Mouse (Mus musculus): ENCODE measurements around the gene Tubb3. TPM values are rescaled to one million over a fixed set of nuclear protein-coding genes. Genes with fewer than 3 reads are reported as not detected.

The Tubb3 gene
- polyA plus RNA-seq (2015; fragmentation: Nextera tagmentation; extraction: Ambion mirVana): 93.9 and 334 TPM in 2 replicates

DNA sequence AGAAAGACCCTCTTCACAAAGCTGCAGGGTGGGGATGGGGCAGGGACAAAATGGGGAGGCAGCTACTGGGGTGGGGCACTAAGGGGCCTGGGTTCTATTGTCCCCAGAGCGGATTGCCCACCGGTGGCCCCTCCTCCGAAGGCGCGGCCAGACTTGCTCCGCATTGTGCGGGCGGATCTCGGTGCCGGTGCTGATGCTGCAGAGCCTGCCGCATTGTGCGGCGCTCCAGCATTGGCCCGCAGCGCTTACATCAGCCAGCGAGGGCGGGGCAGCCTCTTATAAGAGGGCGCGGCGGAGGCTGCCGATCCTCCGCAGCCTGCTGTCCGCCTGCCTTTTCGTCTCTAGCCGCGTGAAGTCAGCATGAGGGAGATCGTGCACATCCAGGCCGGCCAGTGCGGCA lies at the start of gene Tubb3:
TSS of gene Tubb3 (plus strand) at position 179 of the 400 bp plus-strand sequence.

DNA sequence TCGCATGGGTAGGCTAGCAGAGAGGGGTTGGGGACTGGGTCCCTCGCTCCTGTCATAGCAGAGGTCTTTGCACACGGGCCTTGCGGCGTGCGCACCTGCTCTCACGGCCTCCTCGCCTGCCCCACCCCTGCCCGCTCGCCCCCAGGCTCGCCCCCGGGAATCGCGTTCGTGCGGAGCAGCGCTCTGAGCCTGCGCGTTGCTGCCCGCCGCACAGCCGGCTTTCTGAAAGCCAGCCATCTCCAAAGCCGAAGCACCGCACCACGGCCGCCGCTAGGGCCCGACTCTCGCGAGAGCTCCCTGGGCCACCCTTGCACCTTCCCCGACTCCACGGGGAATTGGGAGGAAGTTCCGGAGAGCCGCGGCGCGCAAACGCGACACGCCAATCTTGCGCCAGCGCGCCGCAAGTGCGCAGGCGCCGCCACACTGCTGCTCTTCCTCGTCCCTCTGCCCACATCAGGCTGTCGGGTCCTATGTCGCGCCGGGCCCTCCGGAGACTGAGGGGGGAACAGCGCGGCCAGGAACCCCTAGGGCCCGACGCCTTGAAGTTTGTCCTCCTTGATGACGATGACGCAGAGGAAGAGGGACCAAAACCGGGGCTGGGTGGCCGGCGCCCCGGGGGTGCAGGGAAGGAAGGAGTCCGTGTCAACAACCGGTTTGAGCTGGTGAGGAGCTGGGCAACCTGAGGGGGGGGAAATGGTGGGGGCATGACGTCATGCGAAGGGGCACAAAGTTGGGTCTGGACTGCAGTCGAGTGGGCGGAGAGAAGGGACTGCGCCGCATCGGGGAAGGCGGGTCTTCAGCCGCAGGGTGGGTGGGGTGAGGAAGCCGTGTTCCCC lies 37.6 kb upstream of the Tubb3 start, which contains the start of gene Tcf25:
TSS of gene Tcf25 (plus strand) at position 351 of the 836 bp plus-strand sequence.

DNA sequence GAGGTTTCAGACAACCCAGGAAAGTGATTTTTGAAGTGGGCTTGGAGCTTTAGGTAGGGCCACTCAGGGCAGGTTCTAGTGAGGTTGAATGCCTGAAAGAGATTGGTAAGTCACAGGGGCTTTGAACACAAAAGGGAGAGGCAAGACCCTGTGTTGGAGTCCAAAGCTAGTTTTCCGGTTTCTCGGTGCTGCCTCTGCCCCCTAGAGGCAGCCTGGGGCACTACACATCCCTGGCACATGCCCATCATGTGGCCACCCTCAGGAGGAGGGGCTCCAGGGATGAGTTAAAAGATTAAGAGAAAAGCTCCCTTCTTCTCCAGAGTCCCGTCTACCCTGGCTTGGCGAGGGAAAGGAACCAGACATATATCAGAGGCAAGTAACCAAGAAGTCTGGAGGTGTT lies 4.4 kb upstream of the Tubb3 start, which contains the start of gene Mc1r:
TSS of gene Mc1r (plus strand) at position 322 of the 400 bp plus-strand sequence.

DNA sequence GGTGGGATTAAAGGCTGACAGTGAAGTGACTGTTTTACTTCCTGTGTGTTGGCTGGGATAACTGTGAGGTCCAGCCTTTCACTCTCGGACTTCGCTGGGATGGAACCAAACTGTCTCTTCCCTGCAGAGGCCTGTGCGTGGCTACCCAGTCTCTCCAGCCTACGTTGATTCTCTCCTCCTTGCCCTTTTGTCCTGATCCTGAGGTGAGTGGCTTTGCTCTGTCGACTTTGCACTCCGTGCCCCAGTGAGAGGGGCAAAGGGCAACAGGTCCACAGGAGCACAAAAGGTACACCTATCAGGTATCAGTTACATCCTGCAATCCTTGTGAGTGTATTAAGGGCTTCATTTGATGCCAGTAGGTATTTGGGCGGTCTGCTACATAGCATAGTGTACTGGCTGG lies 12.2 kb downstream of the Tubb3 start, which contains the start of gene Def8:
TSS of gene Def8 (plus strand) at position 87 of the 400 bp plus-strand sequence.

Other genes with a start within 250 kb of the Tubb3 start
- gene Dpep1, start 225.2 kb upstream of the Tubb3 start, polyA plus RNA-seq (2015; fragmentation: Nextera tagmentation; extraction: Ambion mirVana): 39.7 and 90.2 TPM in 2 replicates
- gene Chmp1a, start 198.7 kb upstream of the Tubb3 start, polyA plus RNA-seq (2015; fragmentation: Nextera tagmentation; extraction: Ambion mirVana): 135 and 154 TPM in 2 replicates
- 4.3 and 5.1 TPM in 2 replicates for gene Spata33, start 198.6 kb upstream of the Tubb3 start, polyA plus RNA-seq (2015; fragmentation: Nextera tagmentation; extraction: Ambion mirVana)
- gene Cdk10, start 186.6 kb upstream of the Tubb3 start, polyA plus RNA-seq (2015; fragmentation: Nextera tagmentation; extraction: Ambion mirVana): 27.2 and 30.8 TPM in 2 replicates
- gene Spata2l, start 175.2 kb upstream of the Tubb3 start, polyA plus RNA-seq (2015; fragmentation: Nextera tagmentation; extraction: Ambion mirVana): 3.3 and 8.4 TPM in 2 replicates
- 11.6 and 13.3 TPM in 2 replicates for gene Zfp276, start 157.2 kb upstream of the Tubb3 start, polyA plus RNA-seq (2015; fragmentation: Nextera tagmentation; extraction: Ambion mirVana)
- 17.0 and 18.7 TPM in 2 replicates for gene Vps9d1, start 157.1 kb upstream of the Tubb3 start, polyA plus RNA-seq (2015; fragmentation: Nextera tagmentation; extraction: Ambion mirVana)
- 5.5 and 11.5 TPM in 2 replicates for gene Fanca, start 92.8 kb upstream of the Tubb3 start, polyA plus RNA-seq (2015; fragmentation: Nextera tagmentation; extraction: Ambion mirVana)
- gene Spire2, start 78.7 kb upstream of the Tubb3 start, polyA plus RNA-seq (2015; fragmentation: Nextera tagmentation; extraction: Ambion mirVana): 4.2 and 6.7 TPM in 2 replicates
- 127 and 188 TPM in 2 replicates for gene Tcf25, start 37.7 kb upstream of the Tubb3 start, polyA plus RNA-seq (2015; fragmentation: Nextera tagmentation; extraction: Ambion mirVana)
- 0.05 TPM in 1 of 2 replicates, not detected in the other for gene Mc1r, start 4.3 kb upstream of the Tubb3 start, polyA plus RNA-seq (2015; fragmentation: Nextera tagmentation; extraction: Ambion mirVana)
- 21.8 and 22.2 TPM in 2 replicates for gene Def8, start 12.1 kb downstream of the Tubb3 start, polyA plus RNA-seq (2015; fragmentation: Nextera tagmentation; extraction: Ambion mirVana)
- 22.6 and 45.2 TPM in 2 replicates for gene Afg3l1, start 66.5 kb downstream of the Tubb3 start, polyA plus RNA-seq (2015; fragmentation: Nextera tagmentation; extraction: Ambion mirVana)
- 2.8 and 7.5 TPM in 2 replicates for gene Dbndd1, start 104.0 kb downstream of the Tubb3 start, polyA plus RNA-seq (2015; fragmentation: Nextera tagmentation; extraction: Ambion mirVana)
- 12.5 and 17.9 TPM in 2 replicates for gene Gas8, start 107.4 kb downstream of the Tubb3 start, polyA plus RNA-seq (2015; fragmentation: Nextera tagmentation; extraction: Ambion mirVana)
- 6.7 and 10.9 TPM in 2 replicates for gene Rhou, start 242.5 kb downstream of the Tubb3 start, polyA plus RNA-seq (2015; fragmentation: Nextera tagmentation; extraction: Ambion mirVana)